Mouse (Mus musculus) heart, adult 2 months (tissue): ENCODE measurements around the gene Lzts2. TPM values are rescaled to one million over a fixed set of nuclear protein-coding genes. Genes with fewer than 3 reads are reported as not detected.

ENCODE experiments used
- DNase-seq, 2 experiments: peaks; one replicate each; pipeline ENCODE4 v3.0.0; 2021
- H3K27ac ChIP-seq: fragments of 200-600 bp; 2 replicates; pipeline ENCODE4 v1.8.1; 2022
- H3K27me3 ChIP-seq: fragments of 200-500 bp; 2 replicates; pipeline ENCODE4 v1.6.1; 2012; ENCODE audit warnings: mild to moderate bottlenecking, low read length, inconsistent platforms, mixed read lengths; ENCODE audit not compliant: control insufficient read depth, insufficient read depth
- H3K36me3 ChIP-seq: fragments of 200-500 bp; 2 replicates; pipeline ENCODE4 v1.6.1; 2012; ENCODE audit warnings: low read length, inconsistent platforms; ENCODE audit not compliant: control insufficient read depth, insufficient read depth
- H3K4me1 ChIP-seq: fragments of 200-500 bp; 2 replicates; pipeline ENCODE4 v1.6.1; 2011; ENCODE audit warnings: low read length; ENCODE audit not compliant: control insufficient read depth, insufficient read depth
- H3K4me3 ChIP-seq: fragments of 200-600 bp; 2 replicates; pipeline ENCODE4 v1.8.1; 2022
- H3K79me2 ChIP-seq: fragments of 200-500 bp; replicated peaks from 2 replicates; pipeline ENCODE4 v1.6.1; 2012; ENCODE audit warnings: mild to moderate bottlenecking, inconsistent platforms, low read length, moderate library complexity, mixed read lengths; ENCODE audit not compliant: control insufficient read depth, insufficient read depth
- H3K9ac ChIP-seq: fragments of 200-500 bp; 2 replicates; pipeline ENCODE4 v1.6.1; 2012; ENCODE audit warnings: low read depth, mild to moderate bottlenecking, control low read depth, inconsistent platforms, low read length, mixed read lengths
- CTCF ChIP-seq: fragments of 200-600 bp; IDR thresholded peaks from 2 replicates; pipeline ENCODE4 v1.8.1; 2022; ENCODE audit warnings: antibody characterized with exemption, mild to moderate bottlenecking, moderate library complexity
- EP300 ChIP-seq: fragments of 200-500 bp; IDR thresholded peaks from 2 replicates; pipeline ENCODE4 v1.6.1; 2011; ENCODE audit warnings: low read depth, low read length, control low read depth; ENCODE audit not compliant: insufficient read depth
- POLR2A ChIP-seq: fragments of 200-500 bp; IDR thresholded peaks from 2 replicates; pipeline ENCODE4 v1.6.1; 2011; ENCODE audit warnings: mild to moderate bottlenecking, low read depth, low read length, control low read depth; ENCODE audit not compliant: insufficient read depth
- WGBS: fragments of 180-500 bp; shearing (Covaris S2); methylation state at CpG from one replicate; pipeline ENCODE4 v1.1.7; 2018; 5-methylcytosine and 5-hydroxymethylcytosine counted together
- intact Hi-C: fragments of 180-260 bp; cut with DNase I; formaldehyde crosslinking; loops from one replicate; pipeline ENCODE4 v1.15.1; 2025
- polyA plus RNA-seq: library from polyadenylated mRNA; depleted of rRNA; stranded (reverse); fragments of >200 nt; gene quantifications from 2 replicates; pipeline ENCODE4 v1.2.3, GENCODE M21; 2012
- total RNA-seq, 2 experiments: library from RNA; stranded (reverse); gene quantifications; 2 replicates each; pipeline ENCODE4 v1.2.3; 2021

Lzts2 gene
- total and polyA plus RNA-seq, 3 experiments = 59.1 to 68.1 (median 61.6) TPM

DNA sequence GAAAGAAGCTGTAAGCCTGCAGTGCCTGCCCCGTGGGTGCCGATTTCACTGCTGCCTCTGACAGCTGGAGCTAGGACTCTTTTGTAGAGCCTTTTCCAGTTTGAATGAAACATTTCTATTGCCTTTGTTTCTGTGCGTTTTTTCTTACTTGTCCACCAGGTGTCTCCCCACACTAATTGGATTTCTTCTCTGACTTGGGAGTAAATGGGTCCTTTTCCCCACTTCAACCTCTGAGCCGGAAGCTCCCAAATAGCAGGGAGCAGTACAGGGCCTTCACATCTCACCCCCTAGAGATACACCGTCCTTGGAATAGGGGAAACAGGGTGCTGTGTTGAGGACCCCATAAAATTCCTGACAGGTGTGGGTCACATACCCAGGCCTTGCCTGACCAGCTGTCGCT is 1.6 kb upstream of the Lzts2 start:
- H3K4me3 ChIP-seq = no peak overlapping the region
- H3K27ac ChIP-seq = no peak overlapping the region
- H3K4me1 ChIP-seq = peaks cover 8% of the 10 kb centered on the region
- TF ChIP-seq CTCF (peak; percentile 79), EP300 (no peak)
- 35% methylated on average over 6 of the region's 6 CpGs for WGBS
- intact Hi-C loops = loop anchor here (1.0 kb wide), 1 partner anchor 19 kb away; no protein-coding TSS in a partner anchor
- no peaks in the 10 kb centered on the region for H3K79me2 ChIP-seq
- H3K36me3 ChIP-seq = no peaks in the 10 kb centered on the region
- DNase-seq = peak in 1 of 2 experiments; percentile 13
- no peak overlapping the region for H3K9ac ChIP-seq
- no peaks in the 10 kb centered on the region for H3K27me3 ChIP-seq

DNA sequence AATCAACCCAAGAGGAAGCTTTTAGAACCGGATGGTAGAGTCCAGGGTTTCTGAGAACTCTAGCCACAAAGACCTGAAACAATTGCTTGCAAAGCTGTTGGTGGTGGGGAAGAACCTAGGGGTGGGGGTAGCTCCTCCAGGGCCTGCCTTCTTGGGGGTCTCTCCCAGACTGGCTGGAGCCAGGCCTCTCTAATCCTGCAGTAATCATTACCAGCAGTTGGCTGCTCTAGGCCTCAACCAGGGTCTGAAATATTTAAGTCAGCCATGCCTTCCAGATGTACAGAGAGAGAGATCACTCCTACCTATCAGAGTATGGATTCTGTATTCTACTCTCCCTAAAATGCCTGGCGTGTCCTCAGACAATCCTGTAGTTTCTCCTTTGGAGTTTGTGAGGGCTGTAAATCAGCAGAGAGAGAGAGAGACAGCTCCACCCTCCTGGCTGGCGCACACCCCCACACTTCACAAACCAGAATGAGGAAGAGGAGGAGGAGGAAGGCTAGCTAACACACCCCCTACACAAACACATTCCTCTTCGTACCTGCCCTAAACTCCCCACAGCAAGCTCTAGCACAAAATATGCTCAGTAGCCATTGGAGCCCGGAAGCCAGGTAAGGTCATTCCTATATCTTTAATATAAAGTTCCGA is 511 bp upstream of the Lzts2 start:
- intact Hi-C loops = loop anchor here (1.0 kb wide), 1 partner anchor 18 kb away; no protein-coding TSS in a partner anchor
- TF ChIP-seq CTCF (no peak), EP300 (0 out of 2 replicates have a peak, but pooled peaks have one; percentile 15)
- Histone ChIP-seq H3K36me3 (no peaks in the 10 kb centered on the region), H3K4me3 (no peak overlapping the region), H3K79me2 (no peaks in the 10 kb centered on the region), H3K27me3 (no peaks in the 10 kb centered on the region), H3K4me1 (peaks cover 6% of the 10 kb centered on the region), H3K9ac (no peak overlapping the region), H3K27ac (peak overlapping the region; percentile 52; the same call in 1 of the 2 replicates)
- no peak for DNase-seq
- WGBS = 76% methylated on average over 6 of the region's 6 CpGs

DNA sequence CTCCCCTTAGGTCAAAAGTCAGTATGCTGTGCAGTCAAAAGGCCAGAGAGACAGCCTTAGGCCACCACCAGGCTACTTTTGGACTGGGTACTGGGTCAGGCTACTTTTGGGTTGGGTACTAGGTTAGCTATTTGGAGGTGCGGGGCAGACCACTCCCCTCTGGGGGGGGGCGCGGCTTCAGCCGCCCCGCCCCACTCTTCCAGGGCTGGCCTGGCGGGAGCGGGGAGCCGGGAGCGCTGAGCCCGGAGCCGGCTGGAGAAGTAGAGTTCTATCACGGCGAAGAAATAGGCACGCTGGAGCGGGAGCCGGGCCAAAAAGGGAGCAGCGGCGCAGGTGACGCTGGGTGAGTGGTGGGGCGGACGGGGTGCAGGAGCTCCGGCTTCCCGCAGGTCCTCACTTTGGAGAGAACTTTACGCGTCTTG is 778 bp downstream of the Lzts2 start:
- Histone ChIP-seq H3K79me2 (no peaks in the 10 kb centered on the region), H3K36me3 (peaks cover 6% of the 10 kb centered on the region), H3K9ac (peak overlapping the region; percentile 84), H3K27me3 (no peaks in the 10 kb centered on the region), H3K27ac (peak overlapping the region; percentile 100), H3K4me1 (peaks cover 10% of the 10 kb centered on the region), H3K4me3 (peak overlapping the region; percentile 87)
- peak; percentile 82 to 83 for DNase-seq
- no peak for TF ChIP-seq EP300
- peak; percentile 52 for TF ChIP-seq POLR2A
- 0 out of 2 replicates have a peak, but pooled peaks have one; percentile 4 for TF ChIP-seq CTCF
- intact Hi-C loops = loop anchor here (5.0 kb wide), 1 partner anchor 83 kb away; the partner anchor contains the start of gene Slf2
- WGBS = under 1% methylated on average over 25 of the region's 25 CpGs

DNA sequence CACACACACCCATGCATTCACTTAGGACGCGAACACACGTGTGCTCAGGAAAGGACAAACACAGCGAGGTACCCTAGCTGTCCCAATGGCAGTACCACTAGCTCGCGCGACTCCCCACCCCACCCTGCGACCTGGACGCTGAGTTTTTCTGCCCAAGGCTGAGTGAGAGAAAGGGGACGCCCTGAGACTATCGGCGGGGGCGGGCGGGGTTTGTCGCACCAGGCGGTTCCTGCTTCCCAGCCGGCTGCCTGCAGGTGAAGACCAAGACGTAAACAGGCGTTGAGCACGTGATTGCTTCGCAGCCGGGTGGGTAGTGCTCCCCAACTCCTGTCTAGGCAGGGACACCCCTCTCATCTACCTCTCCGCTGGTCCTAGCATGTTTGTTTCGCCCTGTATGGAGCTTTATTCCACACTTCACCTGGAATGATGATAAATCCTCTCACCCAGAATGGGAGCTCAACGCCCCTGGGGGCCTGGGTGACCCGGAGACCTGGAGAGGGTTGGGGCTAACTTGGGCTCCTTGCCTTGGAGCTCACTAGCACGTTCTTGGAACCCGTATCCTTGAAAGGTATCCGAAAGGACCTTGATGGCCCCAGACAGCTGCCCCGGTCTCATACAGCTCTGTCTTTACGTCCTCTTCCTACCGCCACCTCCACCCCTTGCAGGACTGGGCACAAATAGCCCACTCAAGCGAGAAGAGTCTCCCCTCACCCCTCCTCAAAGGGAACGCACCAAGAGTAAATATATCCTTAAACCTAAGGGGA is 1.5 kb downstream of the Lzts2 start:
- Histone ChIP-seq H3K4me1 (peaks cover 14% of the 10 kb centered on the region), H3K27ac (peak overlapping the region; percentile 100), H3K4me3 (peak overlapping the region; percentile 87), H3K36me3 (peaks cover 9% of the 10 kb centered on the region), H3K9ac (peak overlapping the region; percentile 84), H3K27me3 (no peaks in the 10 kb centered on the region), H3K79me2 (no peaks in the 10 kb centered on the region; the same call in 1 of the 2 replicates)
- no peak for TF ChIP-seq EP300
- TF ChIP-seq CTCF = no peak
- TF ChIP-seq POLR2A = peak; percentile 49
- intact Hi-C loops = loop anchor here (5.0 kb wide), 1 partner anchor 83 kb away; the partner anchor contains the start of gene Slf2
- under 1% methylated on average over 34 of the region's 34 CpGs for WGBS
- DNase-seq = peak; percentile 80

DNA sequence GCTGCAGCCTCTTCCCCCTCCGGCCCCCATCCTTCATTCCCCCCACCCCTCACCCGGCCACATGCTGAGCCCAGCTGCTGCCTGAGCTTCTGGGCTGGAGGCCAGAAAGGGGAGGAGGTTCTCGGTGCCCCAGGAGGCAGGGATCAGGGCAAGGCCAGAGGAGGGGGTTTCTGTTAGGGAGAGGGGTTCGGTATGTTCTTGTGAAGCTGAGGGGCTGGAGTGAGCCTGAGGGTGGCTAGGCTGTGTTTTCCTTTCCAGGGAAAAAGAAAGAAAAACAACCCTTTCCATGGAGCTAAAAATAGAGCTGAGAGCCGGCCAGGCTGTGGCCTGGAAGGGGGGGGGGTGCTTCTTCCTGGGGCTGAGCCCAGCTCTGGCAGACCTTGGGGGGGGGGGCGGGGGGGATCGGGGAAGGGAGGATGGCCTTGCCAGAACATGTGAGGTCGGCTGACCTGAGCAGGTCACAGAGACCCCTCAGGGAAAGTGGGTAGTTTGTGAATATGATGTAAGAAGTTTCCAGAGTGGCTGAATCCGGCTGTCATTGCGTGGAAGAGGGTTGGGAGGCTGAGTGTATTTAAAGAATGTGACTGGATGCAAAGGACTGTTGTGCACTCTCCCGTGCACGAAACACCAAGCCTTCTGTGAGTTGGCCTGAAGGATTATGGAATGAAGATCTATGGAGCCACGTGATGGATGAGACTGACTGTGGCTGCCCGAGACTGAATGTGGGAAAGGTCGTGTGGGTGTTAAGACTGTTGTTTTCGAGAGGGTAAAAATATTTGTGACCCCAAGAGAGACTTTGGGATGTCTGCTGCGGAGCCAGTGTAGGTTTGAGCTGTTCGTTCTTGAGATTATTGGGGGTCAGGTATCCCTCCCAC is 2.4 kb downstream of the Lzts2 start:
- H3K4me3 ChIP-seq = peak overlapping the region; percentile 87
- TF ChIP-seq POLR2A (peak; percentile 75), CTCF (no peak), EP300 (peak; percentile 73; the same call in 1 of the 2 replicates)
- intact Hi-C loops = loop anchor here (5.0 kb wide), 1 partner anchor 84 kb away; the partner anchor contains the start of gene Slf2
- under 1% methylated on average over 18 of the region's 18 CpGs for WGBS
- H3K79me2 ChIP-seq = peaks cover 3% of the 10 kb centered on the region
- H3K27me3 ChIP-seq = no peaks in the 10 kb centered on the region
- H3K4me1 ChIP-seq = peaks cover 21% of the 10 kb centered on the region
- peaks cover 14% of the 10 kb centered on the region for H3K36me3 ChIP-seq
- H3K27ac ChIP-seq = peak overlapping the region; percentile 100
- DNase-seq = peak; percentile 87 to 89
- H3K9ac ChIP-seq = peak overlapping the region; percentile 98
